Mouse (Mus musculus) activated CD4-positive, CD25-positive, alpha-beta regulatory T cell, adult 4 months (primary cell): ENCODE results near the gene Olfr502. TPM values are rescaled to one million over a fixed set of nuclear protein-coding genes. Genes with fewer than 3 reads are reported as not detected.
"Not testable (repeated sequence)": the region's sequence is repeated elsewhere in the genome, so short reads cannot be mapped to it uniquely, and the experiment has no call there.

Source experiments
- ATAC-seq: one replicate; pipeline ENCODE4 v1.8.0; 2017
- polyA plus RNA-seq, 2 experiments: library from polyadenylated mRNA; unstranded; fragments of 100-300 nt; shearing (Covaris generic); gene quantifications; one replicate each; pipeline ENCODE4 v1.2.1; 2017

The Olfr502 gene
- polyA plus RNA-seq = not detected

GRCm38 (mm10) chr7:108524965-108525364, at the start of gene Olfr502:
TSS of gene Olfr502 (minus strand) at chr7:108525065.
- ATAC-seq = no peak

- no peak for ATAC-seq
Observed at GRCm38 (mm10) chr7:108565693-108566092, 40.8 kb upstream of the Olfr502 start, which contains the start of gene Olfr504. TSS of gene Olfr504 (minus strand) at chr7:108565793.

- ATAC-seq = not testable (repeated sequence)
Observed at GRCm38 (mm10) chr7:108544227-108544626, 19.4 kb upstream of the Olfr502 start, which contains the start of gene Olfr503. TSS of gene Olfr503 (plus strand) at chr7:108544527.

- no peak for ATAC-seq
Observed at GRCm38 (mm10) chr7:108542416-108542815, 17.6 kb upstream of the Olfr502 start.

Other genes with a start within 250 kb of the Olfr502 start
- not detected for gene Olfr490, start 236.1 kb downstream of the Olfr502 start, polyA plus RNA-seq
- gene Olfr491, start 211.6 kb downstream of the Olfr502 start, polyA plus RNA-seq = not detected
- not detected for gene Olfr492, start 201.4 kb downstream of the Olfr502 start, polyA plus RNA-seq
- not detected for gene Olfr493, start 178.1 kb downstream of the Olfr502 start, polyA plus RNA-seq
- not detected for gene Olfr494, start 159.7 kb downstream of the Olfr502 start, polyA plus RNA-seq
- gene Olfr495, start 131.9 kb downstream of the Olfr502 start, polyA plus RNA-seq = not detected
- gene Olfr497, start 104.6 kb downstream of the Olfr502 start, polyA plus RNA-seq = not detected
- gene Olfr498, start 59.7 kb downstream of the Olfr502 start, polyA plus RNA-seq = not detected
- not detected for gene Olfr503, start 19.5 kb upstream of the Olfr502 start, polyA plus RNA-seq
- not detected for gene Olfr504, start 40.7 kb upstream of the Olfr502 start, polyA plus RNA-seq
- not detected for gene Olfr506, start 85.7 kb upstream of the Olfr502 start, polyA plus RNA-seq
- gene Olfr507, start 96.7 kb upstream of the Olfr502 start, polyA plus RNA-seq = not detected
- gene Olfr508, start 104.9 kb upstream of the Olfr502 start, polyA plus RNA-seq = not detected
- gene Olfr509, start 126.8 kb upstream of the Olfr502 start, polyA plus RNA-seq = not detected
- gene Olfr510, start 141.4 kb upstream of the Olfr502 start, polyA plus RNA-seq = not detected
- gene Olfr512, start 188.3 kb upstream of the Olfr502 start, polyA plus RNA-seq = not detected
- gene Olfr513, start 225.9 kb upstream of the Olfr502 start, polyA plus RNA-seq = not detected